Mouse (Mus musculus): Measurements from ENCODE around the gene Nim1k.
"Not testable (repeated sequence)": the region's sequence is repeated elsewhere in the genome, so short reads cannot be mapped to it uniquely, and the experiment has no call there.

Nim1k gene

DNA sequence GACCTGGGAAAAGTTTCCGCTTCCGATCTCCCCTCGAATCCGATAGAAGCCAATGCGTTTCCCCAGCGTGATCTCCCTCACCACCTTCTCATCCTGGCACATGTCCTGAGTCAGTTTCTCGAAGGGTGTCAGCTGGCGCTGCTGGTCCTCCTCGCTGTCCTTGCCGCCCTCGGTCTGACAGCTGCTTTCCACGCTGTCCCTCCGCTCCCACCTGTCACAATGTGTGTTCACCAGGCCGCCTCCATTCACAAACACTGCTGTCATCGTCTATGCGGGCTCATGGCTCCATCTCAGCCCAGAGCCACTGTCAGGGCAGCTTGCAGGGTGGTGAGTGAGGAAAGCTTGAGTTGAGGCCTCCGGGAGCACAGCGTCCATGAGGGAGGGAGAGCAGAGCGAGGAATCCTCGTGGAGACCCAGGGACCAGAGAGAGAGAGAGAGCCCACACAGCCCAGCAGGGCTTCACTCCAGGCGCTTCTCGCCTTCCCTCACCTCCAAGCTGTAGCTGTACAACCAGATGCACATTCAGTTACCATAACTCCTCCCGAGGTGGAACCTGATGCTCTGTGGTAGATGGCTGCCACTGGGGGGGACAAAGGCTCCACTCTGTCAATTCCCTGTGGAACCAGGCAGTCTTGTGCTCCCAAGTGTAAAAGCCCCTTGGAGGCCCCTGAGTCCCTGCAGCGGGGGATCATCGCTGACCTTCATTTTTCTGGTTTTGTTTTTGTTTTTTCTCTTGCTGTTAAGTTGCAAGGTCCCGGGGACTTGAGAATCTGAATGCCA is 27.9 kb downstream of the Nim1k start:
- DNase-seq (ENCODE audit: low spot score), result no peak

DNA sequence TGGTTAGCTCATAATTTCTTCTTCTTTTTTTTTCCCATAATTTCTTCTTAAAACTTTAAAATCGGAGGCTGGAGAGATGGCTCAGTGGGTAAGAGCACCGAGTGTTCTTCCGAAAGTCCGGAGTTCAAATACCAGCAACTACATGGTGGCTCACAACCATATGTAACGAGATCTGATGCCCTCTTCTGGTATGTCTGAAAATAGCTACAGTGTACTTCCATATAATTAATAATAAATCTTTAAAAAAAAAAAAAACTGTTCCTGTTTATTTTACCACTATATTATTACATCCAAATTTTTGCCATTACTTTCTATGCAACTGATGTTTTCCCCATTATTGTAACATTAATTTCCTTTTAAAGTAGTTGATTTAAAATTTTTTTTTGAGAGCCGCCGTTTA is 31.1 kb downstream of the Nim1k start:
- DNase-seq (ENCODE audit: low spot score), result no peak

- no peak for DNase-seq (ENCODE audit: low spot score)
Measured at GRCm38 (mm10) chr13:119723368-119723767, 32.3 kb downstream of the Nim1k start.

DNA sequence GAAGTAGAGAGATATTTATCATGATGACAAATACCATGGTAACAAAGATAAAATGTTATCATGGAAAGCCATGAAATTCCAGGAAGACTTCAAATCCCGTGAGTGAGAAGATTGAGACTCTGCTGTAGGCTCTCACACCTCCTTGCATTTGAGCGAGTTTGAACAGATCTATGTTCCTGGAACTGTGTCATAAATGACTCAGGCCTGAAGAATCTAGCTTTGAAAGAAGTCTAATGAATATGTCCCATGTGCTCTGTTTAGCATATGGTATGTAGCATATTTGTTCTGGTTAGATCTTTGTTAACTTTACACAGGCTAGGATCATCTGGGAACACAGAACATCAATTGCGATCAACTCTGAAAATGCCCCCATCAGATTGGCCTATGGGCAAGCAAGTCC is 33.2 kb downstream of the Nim1k start:
- no peak for DNase-seq (ENCODE audit: low spot score)

- no peak for DNase-seq (ENCODE audit: low spot score)
Measured at GRCm38 (mm10) chr13:119716105-119716504, 39.6 kb downstream of the Nim1k start.

- DNase-seq (ENCODE audit: low spot score), result no peak
Measured at GRCm38 (mm10) chr13:119713821-119714220, 41.9 kb downstream of the Nim1k start.

GRCm38 (mm10) chr13:119713107-119713787 is 42.4 kb downstream of the Nim1k start:
- no peak for DNase-seq (ENCODE audit: low spot score)

DNA sequence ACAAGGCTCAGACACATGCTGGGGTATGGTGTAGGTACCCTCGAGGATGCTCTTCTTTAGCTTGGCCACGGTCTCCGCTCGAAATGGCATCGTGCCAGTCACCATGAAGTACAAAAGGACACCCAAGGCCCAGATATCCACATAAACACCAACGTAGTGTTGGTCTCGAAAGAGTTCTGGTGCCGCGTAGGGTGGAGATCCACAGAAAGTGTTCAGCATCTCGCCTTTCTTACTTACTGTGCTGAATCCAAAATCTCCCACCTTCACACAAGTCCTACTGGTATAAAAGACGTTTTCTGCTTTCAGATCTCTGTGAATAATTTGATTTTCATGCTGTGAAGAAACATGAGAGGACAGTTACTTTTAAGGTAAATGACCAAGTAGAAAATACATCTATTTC is 43.2 kb downstream of the Nim1k start:
- no peak for DNase-seq (ENCODE audit: low spot score)

- no peak for DNase-seq (ENCODE audit: low spot score)
Measured at GRCm38 (mm10) chr13:119710268-119710610, 45.4 kb downstream of the Nim1k start.

- no peak for DNase-seq (ENCODE audit: low spot score)
Measured at GRCm38 (mm10) chr13:119709388-119710267, 46.1 kb downstream of the Nim1k start.

DNA sequence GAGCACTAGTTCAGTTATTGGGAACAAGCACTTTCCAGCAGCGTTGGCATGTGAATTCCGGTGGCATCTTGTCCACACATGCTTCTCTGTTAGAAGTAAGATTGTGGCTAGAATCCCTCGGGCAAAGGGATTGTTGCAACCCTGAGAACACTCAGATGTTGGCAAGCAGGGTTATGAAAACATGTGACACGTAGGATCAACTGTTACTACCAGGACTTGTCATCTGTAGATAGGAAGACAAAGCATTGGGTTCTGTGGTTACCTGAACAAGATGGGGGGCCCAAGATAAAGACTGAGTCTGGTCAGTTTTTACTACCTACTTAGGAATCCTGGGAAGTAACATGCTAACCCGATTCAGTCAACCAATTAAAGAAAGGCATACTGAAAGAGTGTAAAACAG is 46.7 kb downstream of the Nim1k start:
- DNase-seq (ENCODE audit: low spot score), result no peak

GRCm38 (mm10) chr13:119707906-119708305 is 47.8 kb downstream of the Nim1k start:
- DNase-seq (ENCODE audit: low spot score), result no peak

GRCm38 (mm10) chr13:119706953-119707352 is 48.7 kb downstream of the Nim1k start:
- no peak for DNase-seq (ENCODE audit: low spot score)

DNA sequence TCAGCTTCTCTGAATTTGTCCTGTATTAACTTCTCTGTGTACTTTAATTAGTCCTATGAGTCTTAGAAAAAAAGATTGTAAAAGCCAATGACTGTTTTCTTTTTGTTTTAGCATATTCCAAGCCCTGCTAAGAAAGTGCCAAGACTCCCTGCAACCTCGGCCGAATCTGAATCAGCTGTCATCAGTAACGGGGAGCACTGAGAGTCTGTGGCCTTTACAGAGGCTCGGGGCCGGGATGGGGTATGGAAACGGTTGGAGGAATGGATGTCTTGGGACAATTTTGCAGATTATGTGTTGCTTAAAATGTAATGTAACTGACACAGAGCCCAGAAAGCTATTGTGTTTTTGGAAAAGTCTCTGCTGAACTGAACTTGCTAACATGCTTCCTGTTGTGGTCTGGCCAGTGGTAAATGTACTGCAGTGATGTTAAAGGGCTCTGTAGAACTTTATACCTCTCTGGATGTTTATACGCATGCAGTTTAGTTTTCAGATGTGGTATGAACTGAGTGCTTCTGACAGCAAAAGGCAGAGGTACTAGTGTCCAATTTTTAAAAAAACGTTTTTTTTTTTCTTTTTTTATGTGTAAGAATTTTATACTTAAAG is 49.3 kb downstream of the Nim1k start:
- DNase-seq (ENCODE audit: low spot score), result not testable (repeated sequence)

DNA sequence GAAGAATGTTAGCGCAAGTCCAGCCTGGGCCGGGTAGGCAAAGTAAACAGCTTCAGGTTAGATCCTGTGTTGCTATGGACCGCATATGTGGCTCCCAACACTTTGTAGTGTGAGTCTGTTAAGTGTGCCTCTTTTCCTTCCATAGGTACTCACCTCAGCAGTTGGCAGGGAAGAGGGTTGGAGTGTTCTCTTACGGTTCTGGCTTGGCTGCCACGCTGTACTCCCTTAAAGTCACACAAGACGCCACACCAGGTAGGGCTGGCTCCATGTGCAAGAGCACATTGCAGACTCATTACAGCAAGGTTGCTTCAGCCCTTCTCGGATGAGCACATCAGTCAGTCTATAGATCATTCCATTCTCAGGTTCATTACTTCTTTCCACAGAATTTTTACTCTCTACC is 51.4 kb downstream of the Nim1k start:
- DNase-seq (ENCODE audit: low spot score), result no peak

GRCm38 (mm10) chr13:119698436-119698835 is 57.2 kb downstream of the Nim1k start:
- no peak for DNase-seq (ENCODE audit: low spot score)

- DNase-seq (ENCODE audit: low spot score), result no peak
Measured at GRCm38 (mm10) chr13:119696496-119696895, 59.2 kb downstream of the Nim1k start.

GRCm38 (mm10) chr13:119695676-119696075 is 60.0 kb downstream of the Nim1k start:
- DNase-seq (ENCODE audit: low spot score), result no peak

GRCm38 (mm10) chr13:119691958-119692357 is 63.7 kb downstream of the Nim1k start:
- DNase-seq (ENCODE audit: low spot score), result not testable (repeated sequence)

- DNase-seq (ENCODE audit: low spot score), result no peak
Measured at GRCm38 (mm10) chr13:119690876-119691620, 64.6 kb downstream of the Nim1k start.

DNA sequence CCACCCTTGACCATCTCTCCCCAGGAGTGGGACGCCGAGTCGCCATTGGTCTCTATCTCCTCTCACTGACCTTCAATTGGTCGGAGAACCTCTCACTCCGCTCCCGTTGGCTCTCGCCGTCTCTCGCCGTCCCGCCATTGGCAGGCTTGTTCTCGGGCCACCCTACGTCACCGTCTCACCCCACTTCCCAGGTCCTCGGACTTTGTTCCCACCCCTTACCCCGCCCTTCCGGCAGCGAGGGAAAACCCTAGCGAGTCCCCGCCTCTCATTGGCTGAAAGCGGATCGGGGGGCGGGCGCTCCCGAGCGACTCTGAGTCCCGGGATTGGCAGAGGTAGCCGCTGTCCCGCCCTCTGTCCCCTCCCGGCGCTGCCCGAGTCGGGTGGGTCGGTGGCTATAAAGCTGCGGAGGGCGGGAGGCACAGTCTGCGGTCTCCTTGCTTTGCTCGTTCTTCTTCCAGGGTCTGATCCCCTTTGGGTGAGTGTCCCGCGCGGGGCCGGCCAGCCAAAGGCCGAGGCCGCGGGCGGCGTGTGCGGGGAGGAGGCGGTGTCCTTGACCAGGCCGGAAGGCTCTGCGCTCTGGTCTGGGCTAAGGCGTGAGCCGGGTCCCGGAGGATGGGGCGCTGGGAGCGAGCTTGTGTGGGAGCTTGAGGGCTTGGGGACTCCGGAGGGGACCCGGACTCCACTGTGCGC is 65.5 kb downstream of the Nim1k start, which contains the start of gene Hmgcs1:
TSS of gene Hmgcs1 (plus strand) at position 341 of the 690 bp plus-strand sequence.
- DNase-seq (ENCODE audit: low spot score), result peak; percentile 95
